Mouse (Mus musculus) splenic B cell, adult 2 months (primary cell): ENCODE results near the gene Slc26a9.

Experiments
- DNase-seq: peaks from one replicate; pipeline ENCODE4 v3.0.0-alpha.2; 2011; ENCODE audit warnings: low read depth, low spot score
- H3K27me3 ChIP-seq: 2 replicates; pipeline ENCODE4 v1.6.1; 2012; ENCODE audit warnings: mild to moderate bottlenecking, low read length, moderate library complexity, mixed read lengths; ENCODE audit not compliant: control insufficient read depth, poor library complexity, insufficient read depth, severe bottlenecking
- H3K36me3 ChIP-seq: 2 replicates; pipeline ENCODE4 v1.6.1; 2012; ENCODE audit warnings: mild to moderate bottlenecking, low read length, moderate library complexity, mixed read lengths; ENCODE audit not compliant: control insufficient read depth, poor library complexity, insufficient read depth, severe bottlenecking

The Slc26a9 gene

GRCm38 (mm10) chr1:131721989-131722388 is 21.8 kb upstream of the Slc26a9 start:
- no peak for DNase-seq
- H3K36me3 ChIP-seq = no peaks in the 10 kb centered on the region
- H3K27me3 ChIP-seq = no peaks in the 10 kb centered on the region

GRCm38 (mm10) chr1:131723549-131723948 is 20.3 kb upstream of the Slc26a9 start:
- no peak for DNase-seq
- H3K27me3 ChIP-seq = no peaks in the 10 kb centered on the region
- H3K36me3 ChIP-seq = no peaks in the 10 kb centered on the region

GRCm38 (mm10) chr1:131726586-131726985 is 17.2 kb upstream of the Slc26a9 start:
- Histone ChIP-seq H3K36me3 (no peaks in the 10 kb centered on the region), H3K27me3 (no peaks in the 10 kb centered on the region)
- DNase-seq = no peak

GRCm38 (mm10) chr1:131730639-131731437 is 13.0 kb upstream of the Slc26a9 start:
- no peak for DNase-seq
- no peaks in the 10 kb centered on the region for H3K36me3 ChIP-seq
- no peaks in the 10 kb centered on the region for H3K27me3 ChIP-seq

GRCm38 (mm10) chr1:131733474-131734180 is 10.2 kb upstream of the Slc26a9 start:
- no peaks in the 10 kb centered on the region for H3K36me3 ChIP-seq
- DNase-seq = no peak

GRCm38 (mm10) chr1:131734657-131735273 is 9.1 kb upstream of the Slc26a9 start:
- no peaks in the 10 kb centered on the region for H3K27me3 ChIP-seq
- no peaks in the 10 kb centered on the region for H3K36me3 ChIP-seq
- DNase-seq = no peak

More at GRCm38 (mm10) chr1:131733474-131734180, 10.2 kb upstream of the Slc26a9 start:
- H3K27me3 ChIP-seq = no peaks in the 10 kb centered on the region

- no peak for DNase-seq
- Histone ChIP-seq H3K36me3 (no peaks in the 10 kb centered on the region), H3K27me3 (no peaks in the 10 kb centered on the region)
Measured at GRCm38 (mm10) chr1:131736494-131736893, 7.3 kb upstream of the Slc26a9 start.

- Histone ChIP-seq H3K36me3 (no peaks in the 10 kb centered on the region), H3K27me3 (no peaks in the 10 kb centered on the region)
- DNase-seq = no peak
Measured at GRCm38 (mm10) chr1:131737269-131737668, 6.6 kb upstream of the Slc26a9 start.

- DNase-seq = no peak
- H3K27me3 ChIP-seq = no peaks in the 10 kb centered on the region
- H3K36me3 ChIP-seq = no peaks in the 10 kb centered on the region
Measured at GRCm38 (mm10) chr1:131738760-131739159, 5.1 kb upstream of the Slc26a9 start.

- Histone ChIP-seq H3K27me3 (no peaks in the 10 kb centered on the region), H3K36me3 (no peaks in the 10 kb centered on the region)
- no peak for DNase-seq
Measured at GRCm38 (mm10) chr1:131739481-131740160, 4.2 kb upstream of the Slc26a9 start.

- H3K36me3 ChIP-seq = no peaks in the 10 kb centered on the region
- no peaks in the 10 kb centered on the region; the same call in 1 of the 2 replicates for H3K27me3 ChIP-seq
- DNase-seq = no peak
Measured at GRCm38 (mm10) chr1:131745391-131745790, 1.6 kb downstream of the Slc26a9 start.

- DNase-seq = no peak
- no peaks in the 10 kb centered on the region; the same call in 1 of the 2 replicates for H3K27me3 ChIP-seq
Measured at GRCm38 (mm10) chr1:131747761-131748160, 3.9 kb downstream of the Slc26a9 start.

GRCm38 (mm10) chr1:131748636-131749035 is 4.8 kb downstream of the Slc26a9 start:
- DNase-seq = no peak
- H3K27me3 ChIP-seq = no peaks in the 10 kb centered on the region; the same call in 1 of the 2 replicates
- no peaks in the 10 kb centered on the region for H3K36me3 ChIP-seq

More at GRCm38 (mm10) chr1:131747761-131748160, 3.9 kb downstream of the Slc26a9 start:
- no peaks in the 10 kb centered on the region for H3K36me3 ChIP-seq

- H3K27me3 ChIP-seq = no peaks in the 10 kb centered on the region; the same call in 1 of the 2 replicates
Measured at GRCm38 (mm10) chr1:131749706-131750545, 6.1 kb downstream of the Slc26a9 start.

More at GRCm38 (mm10) chr1:131749706-131750545, 6.1 kb downstream of the Slc26a9 start:
- DNase-seq = no peak
- H3K36me3 ChIP-seq = no peaks in the 10 kb centered on the region
